Comparison of ENCODE assay signal across 10 mouse cellular contexts in the genomic region with DNA sequence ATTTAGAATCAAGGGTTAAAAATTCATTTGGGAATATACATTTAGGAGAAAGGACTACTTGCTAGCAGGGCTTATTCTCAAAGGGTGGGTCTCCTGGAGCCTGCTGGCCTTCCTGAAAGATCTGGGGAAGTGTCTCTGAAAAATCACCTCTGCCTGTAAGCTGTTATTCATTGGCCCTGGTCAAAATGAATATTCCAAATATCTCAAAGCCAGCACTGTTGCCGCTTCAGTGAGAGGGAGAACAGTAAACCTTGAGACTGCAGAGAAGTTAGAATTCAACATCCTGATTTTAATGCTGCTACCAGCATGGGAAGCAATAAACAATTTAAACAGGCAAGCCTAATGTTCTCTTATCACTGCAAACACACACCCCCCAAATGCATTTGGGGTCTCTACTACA. TPM values are rescaled to one million over a fixed set of nuclear protein-coding genes. Genes with fewer than 3 reads are reported as not detected.
A peak's percentile ranks its signal among the peaks of the same experiment; 100 is the strongest.
DNase-seq lines count a peak whose midpoint lies in the region; ATAC-seq and TF ChIP-seq lines count a peak whose summit lies in the region.
"Had no signal": no experiment of that assay in that cellular context is flagged by ENCODE, and none has a peak within 500 bp of the region (broad histone marks: within the 10 kb centered on the region; RNA-seq: fewer than 3 reads in every experiment).

No protein-coding gene starts in this region.

- H3K27ac ChIP-seq in liver, embryonic 13.5 days: peak overlapping the region; percentile 97
- H3K27ac ChIP-seq in stomach, postnatal 0 days (replicated peaks): no peak overlapping the region

- peak overlapping the region; percentile 97 for H3K9ac ChIP-seq in liver, embryonic 13.5 days
- no peak overlapping the region for H3K9ac ChIP-seq in stomach, postnatal 0 days (ENCODE audit: low read length)

- peaks cover 92% of the 10 kb centered on the region for H3K4me1 ChIP-seq in erythroblast, embryonic 14.5 days (ENCODE audit: control insufficient read depth)
- peaks cover 82% of the 10 kb centered on the region for H3K4me1 ChIP-seq in megakaryocyte, embryonic 14.5 days
- H3K4me1 ChIP-seq in liver, embryonic 13.5 days (replicated peaks): peaks cover 85% of the 10 kb centered on the region
- peaks cover 12% of the 10 kb centered on the region for H3K4me1 ChIP-seq in stomach, postnatal 0 days (replicated peaks; ENCODE audit: control insufficient read depth, insufficient read depth)

- H3K4me3 ChIP-seq in erythroblast, embryonic 14.5 days (replicated peaks): peak overlapping the region; percentile 82
- H3K4me3 ChIP-seq in megakaryocyte, embryonic 14.5 days (replicated peaks): peak overlapping the region; percentile 91
- H3K4me3 ChIP-seq in liver, embryonic 13.5 days (replicated peaks): peak overlapping the region; percentile 91
- peak overlapping the region; percentile 96 for H3K4me3 ChIP-seq in stomach, postnatal 0 days (ENCODE audit: low read depth, low read length)

- no peaks in the 10 kb centered on the region for H3K27me3 ChIP-seq in erythroblast, embryonic 14.5 days (ENCODE audit: control insufficient read depth)
- H3K27me3 ChIP-seq in megakaryocyte, embryonic 14.5 days (replicated peaks): no peaks in the 10 kb centered on the region
- no peaks in the 10 kb centered on the region for H3K27me3 ChIP-seq in liver, embryonic 13.5 days
- no peaks in the 10 kb centered on the region for H3K27me3 ChIP-seq in stomach, postnatal 0 days (ENCODE audit: control insufficient read depth, insufficient read depth, low read length)

- H3K4me2 ChIP-seq in liver, embryonic 13.5 days: peak overlapping the region; percentile 97
- peak overlapping the region; percentile 100 for H3K4me2 ChIP-seq in stomach, postnatal 0 days (replicated peaks; ENCODE audit: low read depth)

- H3K9me3 ChIP-seq in erythroblast, embryonic 14.5 days (ENCODE audit: control insufficient read depth, low read length): no peaks in the 10 kb centered on the region
- no peaks in the 10 kb centered on the region for H3K9me3 ChIP-seq in megakaryocyte, embryonic 14.5 days
- H3K9me3 ChIP-seq in liver, embryonic 13.5 days (replicated peaks): no peaks in the 10 kb centered on the region
- H3K9me3 ChIP-seq in stomach, postnatal 0 days (ENCODE audit: control insufficient read depth, low read length): no peaks in the 10 kb centered on the region

- no peak for DNase-seq in liver, embryonic 13.5 days
- no peak for DNase-seq in stomach, postnatal 0 days (ENCODE audit: low spot score)
- no peak for DNase-seq in B cell, adult 2 months
- no peak for DNase-seq in frontal cortex, postnatal 36 days (ENCODE audit: low spot score in 2 of 2)
- DNase-seq: layer of hippocampus, postnatal 36 days; thymus, postnatal 4 days had no signal

- TF ChIP-seq CTCF in stomach, postnatal 0 days (IDR thresholded peaks at IDR 0.05; ENCODE audit: low read depth): no peak

- TF ChIP-seq EP300 in stomach, postnatal 0 days (optimal IDR thresholded peaks at IDR 0.05): no peak

- 38% methylated on average over 1 of the region's 1 CpGs for WGBS in liver, embryonic 13.5 days (ENCODE audit: insufficient replicate concordance)
- 28% methylated on average over 1 of the region's 1 CpGs for WGBS in stomach, postnatal 0 days

- ATAC-seq in erythroblast, adult 5-6 weeks (replicated peaks; ENCODE audit: low FRiP score, poor library complexity, severe bottlenecking): no peak
- no peak for ATAC-seq in megakaryocyte, adult 5-6 weeks (ENCODE audit: poor library complexity, severe bottlenecking)
- no peak for ATAC-seq in liver, embryonic 13.5 days (ENCODE audit: low read depth)
- no peak for ATAC-seq in stomach, postnatal 0 days (ENCODE audit: low FRiP score, low TSS enrichment)

- H3K36me3 ChIP-seq in erythroblast, embryonic 14.5 days (ENCODE audit: control insufficient read depth): peaks cover 37% of the 10 kb centered on the region
- H3K36me3 ChIP-seq in megakaryocyte, embryonic 14.5 days (replicated peaks; ENCODE audit: low read length): peaks cover 36% of the 10 kb centered on the region
- H3K36me3 ChIP-seq in liver, embryonic 13.5 days: peaks cover 11% of the 10 kb centered on the region
- no peaks in the 10 kb centered on the region for H3K36me3 ChIP-seq in stomach, postnatal 0 days (ENCODE audit: control insufficient read depth, insufficient read depth, low read length)

RNA-seq across cellular contexts. Expression of gene Tmem131l, which starts 1.8 kb away (rescaled TPM):
- 9.3 and 10.8 TPM in 2 replicates for polyA plus RNA-seq in erythroblast, embryonic 14.5 days (2012)
- total RNA-seq in erythroblast, adult 5-6 weeks (2015; ENCODE audit: low replicate concordance): 753 and 807 TPM in 2 replicates
- total RNA-seq in erythroblast, adult 5-6 weeks (2017; ENCODE audit: low replicate concordance): 938 and 1,004 TPM in 2 replicates
- polyA plus RNA-seq in megakaryocyte, embryonic 14.5 days (2012; ENCODE audit: insufficient read depth, low replicate concordance): 24.6 and 75.9 TPM in 2 replicates
- 40.0 and 63.5 TPM in 2 replicates for total RNA-seq in megakaryocyte, adult 5-6 weeks (2015)
- total RNA-seq in megakaryocyte, adult 5-6 weeks (2017): 29.7 and 40.2 TPM in 2 replicates
- polyA plus RNA-seq in liver, embryonic 13.5 days (2015; fragmentation: Nextera tagmentation; extraction: Ambion mirVana): 23.0 and 23.7 TPM in 2 replicates
- 15.5 and 18.3 TPM in 2 replicates for polyA plus RNA-seq in stomach, postnatal 0 days (2015; fragmentation: Nextera tagmentation; extraction: Ambion mirVana)
